Comparison of ENCODE assay signal across 9 mouse cellular contexts in the genomic region with DNA sequence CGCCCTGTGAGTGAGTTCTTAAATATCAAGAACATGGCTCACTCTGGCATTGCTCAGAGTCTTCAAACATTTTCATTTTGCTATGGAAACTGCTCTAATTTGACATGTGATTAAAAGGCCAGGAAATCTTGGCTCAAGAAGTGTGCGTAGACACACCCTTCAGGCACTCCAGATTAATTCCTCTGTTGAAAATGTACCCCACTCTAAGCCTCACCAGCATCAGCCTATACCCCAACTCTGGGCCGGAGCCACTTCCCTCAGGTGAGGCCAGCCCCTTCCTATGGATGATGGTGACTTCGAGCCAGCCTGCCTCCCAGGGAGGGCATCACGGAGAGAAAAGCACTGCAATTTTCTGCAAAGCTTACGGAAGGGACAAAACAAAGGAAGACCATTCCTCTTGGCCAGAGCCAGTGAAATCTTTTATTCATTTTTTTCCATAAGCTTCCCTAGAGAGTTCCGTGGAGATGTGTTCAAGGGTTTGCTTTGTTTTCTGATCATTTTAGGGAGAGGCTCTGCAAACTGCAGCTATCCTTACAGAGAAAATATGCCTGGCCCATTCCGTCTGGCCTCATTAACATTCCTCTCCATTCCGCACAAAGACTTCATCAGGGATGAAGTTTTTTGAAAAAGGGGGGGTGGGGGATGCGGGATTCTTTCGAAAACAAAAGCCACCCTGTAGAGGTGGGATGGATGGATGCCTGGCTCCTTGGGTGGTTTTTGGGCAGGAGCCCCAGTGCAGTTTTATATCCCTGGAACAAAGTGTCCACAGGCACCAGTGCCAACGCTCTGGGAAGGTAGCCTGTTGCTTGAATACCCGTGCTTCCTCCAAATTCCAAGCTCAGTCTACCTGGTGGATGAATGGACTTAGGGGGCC.
DNase-seq lines count a peak whose midpoint lies in the region; ATAC-seq lines count a peak whose summit lies in the region.
"Had no signal": no experiment of that assay in that cellular context is flagged by ENCODE, and none has a peak within 500 bp of the region (broad histone marks: within the 10 kb centered on the region; RNA-seq: fewer than 3 reads in every experiment).

No protein-coding gene starts in this region.

- H3K36me3 ChIP-seq in lung, embryonic 16.5 days (ENCODE audit: control insufficient read depth, insufficient read depth, low read length), result no peaks in the 10 kb centered on the region
- H3K36me3 ChIP-seq in hindbrain, embryonic 14.5 days (replicated peaks; ENCODE audit: control insufficient read depth, insufficient read depth), result no peaks in the 10 kb centered on the region
- H3K36me3 ChIP-seq: liver, embryonic 13.5 days had no signal

- peak; percentile 56 for ATAC-seq in lung, embryonic 16.5 days (ENCODE audit: low read depth)
- ATAC-seq in hindbrain, embryonic 14.5 days (ENCODE audit: low FRiP score), result peak; percentile 60; the same call in 1 of the 2 replicates
- no peak for ATAC-seq in CD4-positive, CD25-positive, alpha-beta regulatory T cell, adult 4 months

- no peak overlapping the region for H3K9ac ChIP-seq in lung, embryonic 16.5 days (ENCODE audit: low read length)
- no peak overlapping the region for H3K9ac ChIP-seq in hindbrain, embryonic 14.5 days
- H3K9ac ChIP-seq: liver, embryonic 13.5 days had no signal

- peak; percentile 68 to 73 for DNase-seq in cerebellum, adult 18-20 months
- DNase-seq in cerebellum, postnatal 4 days (ENCODE audit: low spot score in 2 of 2), result no peak
- no peak for DNase-seq in lung, postnatal 4 days
- DNase-seq in hindbrain, embryonic 14.5 days (ENCODE audit: low spot score), result no peak
- DNase-seq in retina, embryonic 14.5 days (ENCODE audit: low spot score), result peak; percentile 57
- no peak for DNase-seq in right cerebral cortex, postnatal 10 days (ENCODE audit: low spot score in 2 of 2)
- DNase-seq: liver, embryonic 13.5 days had no signal

- no peaks in the 10 kb centered on the region for H3K9me3 ChIP-seq in lung, embryonic 16.5 days (ENCODE audit: control insufficient read depth, low read length)
- no peaks in the 10 kb centered on the region for H3K9me3 ChIP-seq in hindbrain, embryonic 14.5 days (ENCODE audit: control insufficient read depth, low read length)
- H3K9me3 ChIP-seq: liver, embryonic 13.5 days had no signal

- WGBS in lung, embryonic 16.5 days, result 54% methylated on average over 13 of the region's 13 CpGs
- WGBS in hindbrain, embryonic 14.5 days, result 21% methylated on average over 13 of the region's 13 CpGs

- H3K4me1 ChIP-seq in lung, embryonic 16.5 days (replicated peaks; ENCODE audit: control insufficient read depth, insufficient read depth, low read length), result peaks cover 12% of the 10 kb centered on the region
- peaks cover 20% of the 10 kb centered on the region for H3K4me1 ChIP-seq in hindbrain, embryonic 14.5 days (replicated peaks; ENCODE audit: control insufficient read depth, insufficient read depth, low read length)

- H3K4me2 ChIP-seq in lung, embryonic 16.5 days (ENCODE audit: low read depth, low read length), result no peak overlapping the region
- no peak overlapping the region for H3K4me2 ChIP-seq in hindbrain, embryonic 14.5 days (replicated peaks)
- H3K4me2 ChIP-seq: liver, embryonic 13.5 days had no signal

- H3K27me3 ChIP-seq in lung, embryonic 16.5 days (ENCODE audit: control insufficient read depth, insufficient read depth, low read depth, low read length), result no peaks in the 10 kb centered on the region
- H3K27me3 ChIP-seq in hindbrain, embryonic 14.5 days (ENCODE audit: control insufficient read depth, insufficient read depth, low read length), result no peaks in the 10 kb centered on the region
- H3K27me3 ChIP-seq: liver, embryonic 13.5 days had no signal

- H3K27ac ChIP-seq in lung, embryonic 16.5 days (ENCODE audit: low read length), result no peak overlapping the region
- H3K27ac ChIP-seq in hindbrain, embryonic 14.5 days, result peak overlapping the region; percentile 58
- H3K27ac ChIP-seq: liver, embryonic 13.5 days had no signal

- no peak overlapping the region for H3K4me3 ChIP-seq in lung, embryonic 16.5 days (ENCODE audit: low read length)
- no peak overlapping the region for H3K4me3 ChIP-seq in hindbrain, embryonic 14.5 days (replicated peaks; ENCODE audit: low read length)
- H3K4me3 ChIP-seq: liver, embryonic 13.5 days had no signal

Comparison
In these comparisons a context has a peak if more than half of its experiments do, and no peak if none do; other contexts are left out.
1. DNase-seq: peak in cerebellum, adult 18-20 months (2 of 2) and retina, embryonic 14.5 days (single experiment); none in cerebellum, postnatal 4 days (0 of 2), lung, postnatal 4 days (0 of 2), hindbrain, embryonic 14.5 days (single experiment) and right cerebral cortex, postnatal 10 days (0 of 2).